Mouse (Mus musculus) macrophage (primary cell): ENCODE data around the gene Pla2g1b. TPM values are rescaled to one million over a fixed set of nuclear protein-coding genes. Genes with fewer than 3 reads are reported as not detected.
A peak's percentile ranks its signal among the peaks of the same experiment; 100 is the strongest.

Experiments used
- H3K27ac ChIP-seq: fragments of 350-480 bp; formaldehyde crosslinking; 2 replicates; pipeline ENCODE4 v1.9.0; 2021
- H3K36me3 ChIP-seq: fragments of 350-480 bp; formaldehyde crosslinking; 2 replicates; pipeline ENCODE4 v1.9.0; 2021; ENCODE audit errors: inconsistent target
- H3K4me3 ChIP-seq: fragments of 350-480 bp; formaldehyde crosslinking; 2 replicates; pipeline ENCODE4 v1.9.0; 2021; ENCODE audit errors: inconsistent target
- H3K79me2 ChIP-seq: fragments of 350-480 bp; formaldehyde crosslinking; 2 replicates; pipeline ENCODE4 v1.9.0; 2021; ENCODE audit errors: inconsistent target
- WGBS: methylation state at CpG from one replicate; pipeline ENCODE4 v1.1.7; 2026; ENCODE audit warnings: inconsistent platforms; ENCODE audit not compliant: missing documents; 5-methylcytosine and 5-hydroxymethylcytosine counted together
- polyA plus RNA-seq: library from polyadenylated mRNA; stranded (reverse); fragments of 250-400 nt; gene quantifications from 3 replicates; pipeline ENCODE4 v1.2.4, GENCODE M21; 2018; ENCODE audit warnings: inconsistent platforms

Pla2g1b gene
- polyA plus RNA-seq, 1 experiment from 2014 or later: not detected

DNA sequence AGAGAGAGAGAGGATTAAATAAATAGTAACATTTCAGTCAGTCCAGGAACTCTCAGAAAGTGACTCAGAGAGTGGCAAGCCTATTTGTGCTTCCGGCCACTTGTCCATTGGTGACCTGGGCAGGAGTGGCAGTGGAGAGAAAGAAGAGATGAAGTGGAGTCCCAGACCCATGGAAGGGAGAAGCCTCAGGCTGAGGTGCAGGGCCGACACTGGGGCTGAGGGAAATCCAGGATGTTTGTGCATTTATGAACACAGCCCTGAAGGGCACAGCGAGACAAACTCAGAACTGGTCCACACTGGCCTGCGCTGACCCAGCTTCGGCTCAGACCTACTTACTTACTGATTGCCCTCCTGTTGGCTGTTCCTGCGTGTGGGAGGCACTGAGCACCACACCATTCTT lies 3.7 kb downstream of the Pla2g1b start:
- 77% methylated on average over 6 of the region's 6 CpGs for WGBS
- no peaks in the 10 kb centered on the region for H3K79me2 ChIP-seq
- no peak overlapping the region for H3K27ac ChIP-seq
- no peak overlapping the region for H3K4me3 ChIP-seq
- H3K36me3 ChIP-seq: no peaks in the 10 kb centered on the region

DNA sequence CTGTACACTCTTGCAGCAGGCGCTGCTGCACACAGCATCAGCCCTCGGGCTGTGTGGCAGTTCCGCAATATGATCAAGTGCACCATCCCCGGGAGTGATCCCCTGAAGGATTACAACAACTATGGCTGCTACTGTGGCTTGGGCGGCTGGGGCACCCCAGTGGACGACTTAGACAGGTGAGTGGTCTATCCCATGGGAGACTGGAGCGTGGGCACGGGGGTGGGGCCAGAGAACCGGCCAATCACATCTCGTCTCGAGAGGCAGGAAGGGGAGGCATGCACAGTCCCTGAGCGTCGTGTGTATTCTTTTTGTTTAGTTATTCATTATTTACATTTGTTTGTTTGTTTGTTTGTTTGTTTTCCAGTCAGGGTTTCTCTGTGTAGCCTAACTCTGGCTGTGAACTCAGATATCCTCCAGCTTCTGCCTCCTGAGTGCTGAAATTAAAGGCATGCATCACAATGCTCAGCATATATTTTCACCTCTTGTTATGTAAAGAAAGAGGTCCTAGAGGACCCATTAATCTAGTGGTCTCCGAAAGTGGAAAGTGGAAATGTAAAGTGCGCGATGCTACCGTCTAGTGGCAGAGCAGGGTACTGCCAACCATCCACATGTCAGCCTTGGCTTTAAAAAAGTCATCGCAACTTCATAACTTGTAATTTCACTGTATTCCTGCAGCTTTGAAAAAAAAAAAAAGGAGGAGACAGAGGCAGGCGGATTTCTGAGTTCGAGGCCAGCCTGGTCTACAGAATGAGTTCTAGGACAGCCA lies 4.9 kb downstream of the Pla2g1b start:
- H3K36me3 ChIP-seq: no peaks in the 10 kb centered on the region
- WGBS: 33% methylated on average over 20 of the region's 20 CpGs
- no peaks in the 10 kb centered on the region for H3K79me2 ChIP-seq
- H3K27ac ChIP-seq: no peak overlapping the region
- no peak overlapping the region for H3K4me3 ChIP-seq

DNA sequence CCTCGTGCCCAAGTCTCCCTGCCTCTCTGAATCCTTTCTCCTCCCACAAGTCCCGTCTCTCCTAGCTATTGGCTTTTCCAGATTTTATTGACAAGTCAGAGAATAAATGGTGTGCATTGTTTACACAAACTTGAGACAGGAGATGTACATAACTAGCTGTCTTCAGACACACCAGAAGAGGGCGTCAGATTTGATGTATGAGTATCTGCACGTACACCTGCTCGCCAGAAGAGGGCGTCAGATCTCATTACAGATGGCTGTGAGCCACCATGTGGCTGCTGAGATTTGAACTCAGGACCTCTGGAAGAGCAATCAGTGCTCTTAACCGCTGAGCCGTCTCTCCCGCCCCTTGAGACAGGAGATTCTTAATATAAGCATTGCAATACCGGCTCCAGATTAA lies 7.1 kb downstream of the Pla2g1b start:
- WGBS: 72% methylated on average over 10 of the region's 10 CpGs
- Histone ChIP-seq H3K36me3 (no peaks in the 10 kb centered on the region), H3K4me3 (no peak overlapping the region)

DNA sequence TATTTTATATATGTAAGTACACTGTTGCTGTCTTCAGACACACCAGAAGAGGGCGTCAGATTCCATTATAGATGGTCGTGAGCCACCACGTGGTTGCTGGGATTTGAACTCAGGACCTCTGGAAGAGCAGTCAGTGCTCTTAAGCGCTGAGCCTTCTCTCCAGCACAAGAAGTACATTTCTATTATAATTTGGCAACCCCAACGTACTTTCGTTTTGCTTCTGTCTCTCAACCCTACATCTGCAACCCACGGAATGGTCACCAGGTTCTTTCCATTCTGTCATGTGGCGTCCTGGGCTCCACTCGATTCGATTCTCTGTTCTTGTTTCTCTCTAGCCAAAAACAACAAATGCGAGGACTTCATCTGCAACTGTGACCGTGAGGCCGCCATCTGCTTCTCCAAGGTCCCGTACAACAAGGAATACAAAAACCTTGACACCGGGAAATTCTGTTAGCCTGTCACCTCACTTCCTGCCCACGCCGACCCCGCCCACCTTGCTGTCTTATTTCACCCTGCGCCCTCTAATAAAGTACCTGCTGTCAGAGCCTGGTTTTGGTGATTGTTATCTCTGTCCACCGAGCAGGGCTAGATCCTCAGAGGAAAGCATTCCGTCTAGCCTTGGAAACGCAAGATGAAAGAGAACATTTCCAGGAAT lies 8.2 kb downstream of the Pla2g1b start:
- 0 out of 2 replicates have a peak, but pooled peaks cover 2% of the 10 kb centered on the region for H3K36me3 ChIP-seq
- no peak overlapping the region for H3K4me3 ChIP-seq
- H3K79me2 ChIP-seq: no peaks in the 10 kb centered on the region
- 62% methylated on average over 22 of the region's 22 CpGs for WGBS
- no peak overlapping the region for H3K27ac ChIP-seq

More for the DNA sequence above, 7.1 kb downstream of the Pla2g1b start:
- Histone ChIP-seq H3K27ac (no peak overlapping the region), H3K79me2 (no peaks in the 10 kb centered on the region)

DNA sequence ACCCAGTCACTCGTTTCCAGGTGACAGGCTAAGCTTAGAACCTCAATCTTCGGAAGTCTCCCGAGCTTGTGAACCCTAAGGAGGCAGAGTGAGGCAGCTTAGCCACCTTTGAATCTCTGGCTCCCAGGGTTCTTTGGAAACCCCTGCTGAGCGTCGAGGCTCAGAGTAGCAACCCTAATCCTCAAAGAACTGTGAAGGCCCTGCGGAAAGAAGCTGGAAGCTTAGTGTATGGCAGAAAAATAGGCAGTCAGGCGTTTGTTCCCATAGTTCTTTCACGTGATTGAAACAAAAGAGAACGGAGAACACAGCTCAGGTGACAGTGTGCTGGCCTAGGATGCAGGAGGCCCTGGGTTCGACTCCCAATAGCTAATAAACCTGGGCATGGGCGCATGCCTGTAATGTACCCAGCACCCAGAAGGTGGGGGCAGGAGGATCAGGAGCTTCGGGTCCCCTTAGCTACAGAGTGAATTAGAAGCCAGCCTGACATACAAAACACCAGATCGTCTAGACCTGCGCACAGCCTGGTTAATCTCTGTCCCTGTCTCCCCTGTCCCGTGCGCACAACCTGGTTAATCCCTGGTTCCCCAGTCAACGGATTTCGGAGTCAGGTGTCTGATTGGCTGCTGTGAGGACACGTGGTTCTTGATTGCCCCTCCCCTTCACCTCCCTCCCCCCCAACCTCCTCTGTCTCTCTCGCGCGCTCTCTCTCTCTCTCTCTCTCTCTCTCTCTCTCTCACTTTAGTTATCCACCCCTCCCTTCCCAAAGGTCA lies 9.5 kb downstream of the Pla2g1b start:
- Histone ChIP-seq H3K4me3 (no peak overlapping the region), H3K79me2 (no peaks in the 10 kb centered on the region), H3K36me3 (0 out of 2 replicates have a peak, but pooled peaks cover 6% of the 10 kb centered on the region), H3K27ac (no peak overlapping the region)
- 44% methylated on average over 18 of the region's 22 CpGs for WGBS

DNA sequence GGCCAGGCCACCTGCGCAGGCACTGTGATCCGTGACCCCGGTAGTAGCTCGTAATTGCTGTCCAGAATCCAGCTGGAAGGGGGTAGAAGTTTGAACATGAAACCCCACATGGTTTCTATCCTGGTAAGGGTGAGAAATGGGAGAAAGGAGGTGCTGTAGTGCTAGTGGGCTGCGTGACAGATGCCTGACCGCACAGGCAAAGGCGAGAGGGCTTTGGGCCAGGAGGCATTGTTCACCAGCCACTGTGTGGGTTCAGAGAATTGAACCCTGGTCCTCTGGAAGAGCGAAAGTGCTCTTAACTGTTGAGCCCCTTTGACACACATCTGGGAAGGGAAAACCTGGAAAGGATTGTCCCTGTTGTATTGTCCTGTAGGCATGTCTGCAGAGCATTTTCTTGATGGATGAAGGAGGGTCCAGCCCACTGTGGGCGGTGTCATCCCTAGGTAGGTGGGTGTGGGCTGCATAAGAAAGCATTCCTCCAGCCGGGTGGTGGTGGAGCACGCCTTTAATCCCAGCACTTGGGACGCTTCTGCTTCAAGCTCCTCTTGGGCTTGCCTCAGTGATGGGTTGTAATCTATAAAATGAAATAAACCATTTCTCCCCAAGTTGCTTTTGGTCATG lies 10.2 kb downstream of the Pla2g1b start:
- H3K4me3 ChIP-seq: no peak overlapping the region
- no peaks in the 10 kb centered on the region for H3K79me2 ChIP-seq
- no peak overlapping the region for H3K27ac ChIP-seq
- WGBS: 77% methylated on average over 12 of the region's 12 CpGs
- 0 out of 2 replicates have a peak, but pooled peaks cover 6% of the 10 kb centered on the region for H3K36me3 ChIP-seq

DNA sequence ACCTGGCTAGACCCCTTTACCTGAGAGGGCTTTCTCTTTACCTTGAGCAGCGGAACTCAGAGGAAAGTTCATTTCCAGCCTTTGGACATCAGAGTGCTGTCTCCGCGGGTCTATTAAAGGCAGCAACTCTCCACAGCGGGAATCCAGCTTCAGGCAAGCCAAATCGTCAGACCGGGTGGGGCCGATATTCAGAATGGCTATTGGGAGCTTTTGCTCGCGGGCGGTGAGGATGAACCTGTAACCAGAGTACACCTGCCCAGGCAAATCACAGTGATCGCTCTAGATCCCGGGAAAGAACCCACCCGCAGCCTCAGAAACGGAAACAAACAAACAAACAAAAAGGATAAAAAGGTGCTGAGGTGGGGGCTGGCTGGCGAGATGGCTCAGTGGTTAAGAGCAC lies 13.5 kb downstream of the Pla2g1b start:
- H3K79me2 ChIP-seq: no peaks in the 10 kb centered on the region; the same call in 1 of the 2 replicates
- 0 out of 2 replicates have a peak, but pooled peaks cover 6% of the 10 kb centered on the region for H3K36me3 ChIP-seq
- H3K27ac ChIP-seq: no peak overlapping the region
- no peak overlapping the region for H3K4me3 ChIP-seq
- 93% methylated on average over 15 of the region's 15 CpGs for WGBS

DNA sequence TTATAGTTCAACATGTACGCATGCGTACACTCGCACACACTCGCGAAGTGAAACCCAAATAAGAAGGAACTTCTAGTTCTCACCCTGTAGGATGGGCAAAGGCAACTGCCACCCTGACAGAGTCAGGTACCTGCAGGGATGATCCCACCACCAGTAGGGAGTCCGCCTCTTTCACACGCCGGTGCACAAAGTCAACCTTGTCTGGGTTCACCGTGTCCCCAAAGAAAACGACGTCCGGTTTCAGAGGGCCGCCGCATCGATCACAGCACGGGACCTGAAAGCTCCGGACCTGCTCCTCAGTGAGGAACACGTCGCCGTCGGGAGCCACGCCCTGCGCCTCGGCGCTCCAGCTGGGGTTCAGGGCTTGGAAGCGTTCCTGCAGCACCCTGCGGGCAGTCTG lies 14.0 kb downstream of the Pla2g1b start:
- H3K27ac ChIP-seq: no peak overlapping the region
- no peak overlapping the region for H3K4me3 ChIP-seq
- H3K36me3 ChIP-seq: 0 out of 2 replicates have a peak, but pooled peaks cover 6% of the 10 kb centered on the region
- WGBS: 67% methylated on average over 27 of the region's 27 CpGs
- H3K79me2 ChIP-seq: no peaks in the 10 kb centered on the region; the same call in 1 of the 2 replicates

DNA sequence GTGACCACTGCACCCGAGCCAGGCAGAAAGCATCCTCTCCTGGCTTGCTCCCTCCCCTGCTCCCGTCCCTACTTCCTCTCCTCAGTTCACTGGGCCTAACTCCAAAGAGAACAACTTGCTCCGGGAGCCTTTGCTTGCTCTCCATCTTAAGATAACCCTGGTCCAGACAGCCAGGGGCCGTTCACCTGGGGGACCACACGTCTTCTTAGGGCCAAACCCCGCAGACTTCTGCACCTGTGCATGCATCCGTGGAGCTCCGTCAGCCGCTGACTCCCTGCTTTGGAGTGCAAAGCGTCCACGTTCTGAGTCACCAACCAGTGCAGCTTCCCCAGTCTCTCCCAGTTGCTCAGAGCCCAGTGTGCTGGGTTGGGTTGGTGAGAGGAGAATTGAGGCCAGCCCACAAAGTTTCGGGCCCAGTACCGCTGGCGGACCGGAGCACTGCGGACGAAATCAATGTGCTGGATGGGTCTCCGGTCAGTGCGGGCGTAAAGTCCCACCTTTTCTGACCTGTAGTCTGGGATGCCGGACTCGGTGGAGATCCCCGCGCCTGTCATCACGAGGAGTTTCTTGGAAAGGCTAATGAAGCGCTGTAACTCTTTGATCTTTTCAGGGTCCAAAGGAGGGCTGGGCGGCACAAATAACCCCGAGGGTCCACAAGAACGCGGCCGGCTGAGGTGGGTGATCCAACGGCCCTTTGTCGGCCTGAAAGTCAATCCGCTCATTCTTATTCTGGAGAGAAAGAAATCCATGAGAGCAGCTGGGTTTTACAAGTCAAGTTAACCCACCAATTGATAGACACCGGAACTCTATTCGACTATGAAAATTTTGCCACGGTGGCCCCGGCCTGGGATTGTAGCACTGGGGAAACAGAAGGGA lies 16.6 kb downstream of the Pla2g1b start:
- 95% methylated on average over 38 of the region's 38 CpGs for WGBS
- H3K36me3 ChIP-seq: 0 out of 2 replicates have a peak, but pooled peaks cover 6% of the 10 kb centered on the region
- no peak overlapping the region for H3K27ac ChIP-seq
- no peaks in the 10 kb centered on the region; the same call in 1 of the 2 replicates for H3K79me2 ChIP-seq
- H3K4me3 ChIP-seq: no peak overlapping the region

DNA sequence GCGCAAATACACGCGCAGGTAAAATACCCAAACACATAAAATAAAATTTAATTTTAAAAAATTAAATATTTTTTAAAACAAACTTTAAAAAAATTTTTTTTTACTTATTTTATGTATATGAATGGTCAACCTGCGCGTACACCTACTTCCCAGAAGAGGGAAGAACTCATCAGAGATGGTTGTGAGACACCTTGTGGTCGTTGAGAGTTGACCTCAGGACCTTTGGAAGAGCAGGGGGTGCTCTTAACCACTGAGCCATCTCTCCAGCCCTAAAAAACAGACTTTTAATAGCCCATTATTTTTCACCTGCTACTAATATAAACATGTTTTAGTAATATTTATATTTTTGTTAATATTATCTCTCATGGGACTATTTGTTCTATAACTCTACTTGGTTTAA lies 17.3 kb downstream of the Pla2g1b start:
- peak overlapping the region; percentile 60 for H3K4me3 ChIP-seq
- no peaks in the 10 kb centered on the region; the same call in 1 of the 2 replicates for H3K79me2 ChIP-seq
- 0 out of 2 replicates have a peak, but pooled peaks cover 6% of the 10 kb centered on the region for H3K36me3 ChIP-seq
- no peak overlapping the region for H3K27ac ChIP-seq
- WGBS: 84% methylated on average over 6 of the region's 6 CpGs

DNA sequence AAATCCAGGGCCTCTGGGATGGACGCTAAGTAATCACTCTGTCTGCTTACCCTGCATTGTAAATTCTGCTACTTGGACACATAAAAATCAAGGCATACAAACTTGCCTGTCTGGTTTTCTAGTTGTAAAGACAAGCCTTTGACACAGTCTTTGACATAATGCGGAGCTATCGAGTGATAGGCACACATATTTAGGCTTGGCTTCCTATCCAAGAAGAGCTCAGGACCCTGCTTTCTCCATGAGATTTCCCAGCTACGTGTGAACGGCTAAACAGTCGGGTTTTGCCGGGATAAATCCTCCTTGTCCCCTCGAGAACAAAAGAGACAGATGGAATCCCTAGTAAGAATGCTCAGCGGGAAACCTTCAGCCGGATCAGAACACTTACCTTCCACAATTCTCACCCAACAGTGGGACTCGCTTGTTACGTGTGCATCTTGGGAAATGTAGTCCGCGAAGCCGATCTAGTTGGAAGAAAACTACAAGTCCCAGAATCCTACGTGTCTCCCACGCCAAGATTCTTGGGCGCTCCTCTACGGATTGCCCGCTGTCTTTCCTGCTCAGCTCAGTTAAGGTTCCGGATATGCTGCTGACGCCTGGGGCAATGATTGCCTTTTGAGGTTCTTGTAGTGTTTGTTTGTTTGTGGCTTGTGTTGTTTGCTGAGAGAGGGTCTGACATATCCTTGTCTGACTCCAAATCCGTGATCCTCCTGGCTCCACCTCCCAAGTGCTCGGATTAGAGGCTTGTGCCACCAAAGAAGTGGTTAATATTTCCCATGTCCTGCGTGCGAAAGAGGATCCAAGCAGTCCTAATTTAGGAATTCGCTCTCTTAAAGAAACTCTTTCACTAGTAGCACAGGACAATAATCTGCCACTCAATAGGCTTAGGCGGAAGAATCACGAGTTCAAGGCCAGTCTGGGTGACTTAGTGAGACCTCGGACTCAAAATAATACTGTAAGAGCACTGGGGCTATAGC lies 18.2 kb downstream of the Pla2g1b start, which contains the start of gene Sirt4:
Gene Sirt4 (minus strand): TSS at position 779 of the 974 bp plus-strand sequence.
- Histone ChIP-seq H3K4me3 (peak within 1 kb of the TSS; percentile 60), H3K79me2 (no peaks in the 10 kb centered on the region; the same call in 1 of the 2 replicates), H3K27ac (peak within 1 kb of the TSS; percentile 64), H3K36me3 (0 out of 2 replicates have a peak, but pooled peaks cover 5% of the 10 kb centered on the region)
- WGBS: 5% methylated on average over 28 of the region's 30 CpGs

DNA sequence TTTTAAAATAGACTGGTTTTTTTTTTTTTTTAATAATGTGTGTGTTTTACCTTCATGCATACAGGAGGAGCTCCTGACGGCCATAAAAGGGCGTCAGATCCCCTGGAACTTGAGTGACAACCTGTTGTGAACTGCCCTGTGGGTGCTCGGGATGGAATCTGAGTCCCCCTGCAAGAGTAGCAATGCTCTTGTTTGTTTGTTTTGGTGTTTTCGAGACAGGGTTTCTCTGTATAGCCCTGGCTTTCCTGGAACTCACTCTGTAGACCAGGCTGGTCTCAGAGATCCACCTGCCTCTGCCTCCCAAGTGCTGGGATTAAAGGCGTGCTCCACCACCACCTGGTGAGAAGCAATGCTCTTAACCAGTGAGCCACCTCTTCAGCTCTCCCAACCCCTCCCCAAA lies 18.9 kb downstream of the Pla2g1b start:
- Histone ChIP-seq H3K27ac (peak overlapping the region; percentile 64), H3K79me2 (no peaks in the 10 kb centered on the region; the same call in 1 of the 2 replicates), H3K4me3 (peak overlapping the region; percentile 60), H3K36me3 (no peaks in the 10 kb centered on the region)
- whole genome bisulfite sequencing: 88% methylated on average over 5 of the region's 5 CpGs
